Comparison of ENCODE assay signal across 16 mouse cellular contexts in the genomic region with DNA sequence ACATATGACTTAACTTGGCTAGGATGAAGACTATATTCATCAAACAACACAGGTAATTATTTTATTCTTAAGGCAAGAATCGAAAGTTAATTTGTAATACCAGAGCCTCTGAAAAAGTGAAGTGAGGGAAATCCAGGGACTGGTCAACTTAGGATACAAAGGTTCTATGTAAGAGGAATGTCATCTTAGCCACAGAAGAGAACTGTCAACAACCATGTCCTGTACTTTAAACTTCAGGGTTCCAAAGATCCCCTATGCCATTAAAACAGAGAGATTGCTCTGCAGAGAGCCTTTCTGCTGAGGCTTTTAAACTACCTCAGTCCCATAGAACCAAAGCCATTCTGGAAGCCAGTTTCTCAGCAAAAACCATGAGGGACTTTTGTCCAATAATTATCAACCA.
"Had no signal": no experiment of that assay in that cellular context is flagged by ENCODE, and none has a peak within 500 bp of the region (broad histone marks: within the 10 kb centered on the region; RNA-seq: fewer than 3 reads in every experiment).

No protein-coding gene starts in this region.

- DNase-seq: retina, postnatal 1 day; right cerebral cortex, adult 18-20 months; right cerebral cortex, postnatal 14 days; right cerebral cortex, postnatal 25 days; right cerebral cortex, postnatal 4 days; spleen, adult 18-20 months; thymus, adult 18-20 months; thymus, adult 2 months; thymus, postnatal 14 days; thymus, postnatal 25 days; thymus, postnatal 36 days; thymus, postnatal 4 days had no signal

- H3K27ac ChIP-seq: neural tube, embryonic 13.5 days; neural tube, embryonic 15.5 days; stomach, embryonic 15.5 days; stomach, postnatal 0 days had no signal

- H3K4me3 ChIP-seq: neural tube, embryonic 13.5 days; neural tube, embryonic 15.5 days; stomach, embryonic 15.5 days had no signal

- H3K9me3 ChIP-seq: neural tube, embryonic 15.5 days; stomach, embryonic 15.5 days had no signal

- H3K27me3 ChIP-seq: neural tube, embryonic 13.5 days; neural tube, embryonic 15.5 days; stomach, embryonic 15.5 days had no signal

- H3K4me2 ChIP-seq: neural tube, embryonic 13.5 days; neural tube, embryonic 15.5 days; stomach, embryonic 15.5 days had no signal

- H3K4me1 ChIP-seq: neural tube, embryonic 13.5 days; neural tube, embryonic 15.5 days; stomach, embryonic 15.5 days had no signal

- H3K9ac ChIP-seq: neural tube, embryonic 13.5 days; neural tube, embryonic 15.5 days; stomach, embryonic 15.5 days had no signal

- H3K36me3 ChIP-seq: neural tube, embryonic 15.5 days; stomach, embryonic 15.5 days had no signal
